In genomic region chr4:134930684-134931481, GRCm38 (mm10) we compare ENCODE assay signal across 8 mouse cellular contexts. TPM values are rescaled to one million over a fixed set of nuclear protein-coding genes. Genes with fewer than 3 reads are reported as not detected.
A peak's percentile ranks its signal among the peaks of the same experiment; 100 is the strongest.
DNase-seq lines count a peak whose midpoint lies in the region; ATAC-seq and TF ChIP-seq lines count a peak whose summit lies in the region.

Gene Syf2 (plus strand): TSS chr4:134930898.

- under 1% methylated on average over 68 of the region's 68 CpGs for WGBS in hindbrain, postnatal 0 days

- H3K27ac ChIP-seq in gastrocnemius, adult 2 months = peak within 1 kb of the TSS; percentile 93
- H3K27ac ChIP-seq in hindbrain, postnatal 0 days = peak within 1 kb of the TSS; percentile 82
- peak within 1 kb of the TSS; percentile 93 for H3K27ac ChIP-seq in left cerebral cortex, adult 2 months

- H3K9ac ChIP-seq in hindbrain, postnatal 0 days (replicated peaks; ENCODE audit: low read length) = peak within 1 kb of the TSS; percentile 77

- TF ChIP-seq CTCF in gastrocnemius, adult 2 months (IDR thresholded peaks at IDR 0.05) = no peak
- TF ChIP-seq CTCF in hindbrain, postnatal 0 days (IDR thresholded peaks at IDR 0.05; ENCODE audit: low read depth) = no peak
- no peak for TF ChIP-seq CTCF in left cerebral cortex, adult 2 months (IDR thresholded peaks at IDR 0.05)

- peak within 1 kb of the TSS; percentile 96 for H3K4me2 ChIP-seq in hindbrain, postnatal 0 days (ENCODE audit: low read depth, low read length)

- no peaks in the 10 kb centered on the region for H3K9me3 ChIP-seq in hindbrain, postnatal 0 days (ENCODE audit: low read length)

- DNase-seq in WW6 (ENCODE audit: low read depth, low spot score) = peak; percentile 88
- DNase-seq in cerebellum, postnatal 4 days (ENCODE audit: low spot score in 2 of 2) = peak; percentile 86 to 94
- peak; percentile 97 for DNase-seq in gastrocnemius, adult 2 months
- DNase-seq in hindbrain, postnatal 0 days (ENCODE audit: low spot score) = peak; percentile 99
- peak; percentile 91 to 93 for DNase-seq in left cerebral cortex, adult 2 months (ENCODE audit: extremely low spot score in 1 of 2, low spot score in 2 of 2)
- DNase-seq in right cerebral cortex, adult 2 months (ENCODE audit: low spot score in 2 of 2) = peak; percentile 94 to 95
- DNase-seq in urinary bladder, postnatal 14 days (ENCODE audit: low spot score) = peak; percentile 96

- no peaks in the 10 kb centered on the region for H3K27me3 ChIP-seq in hindbrain, postnatal 0 days (ENCODE audit: insufficient read depth, low read length)

- H3K36me3 ChIP-seq in hindbrain, postnatal 0 days (ENCODE audit: insufficient read depth, low read length) = peaks cover 48% of the 10 kb centered on the region

- H3K4me3 ChIP-seq in gastrocnemius, adult 2 months = peak within 1 kb of the TSS; percentile 93
- peak within 1 kb of the TSS; percentile 89 for H3K4me3 ChIP-seq in hindbrain, postnatal 0 days (ENCODE audit: low read length)
- peak within 1 kb of the TSS; percentile 89 for H3K4me3 ChIP-seq in left cerebral cortex, adult 2 months

- peaks cover 4% of the 10 kb centered on the region; the same call in 1 of the 2 replicates for H3K4me1 ChIP-seq in hindbrain, postnatal 0 days (ENCODE audit: insufficient read depth, low read length)

- intact Hi-C loops in gastrocnemius, adult 2 months (cut with DNase I) = no loop called here
- intact Hi-C loops in left cerebral cortex, adult 2 months (cut with DNase I) = no loop called here

- ATAC-seq in hindbrain, postnatal 0 days = peak; percentile 97
- peak; percentile 84 for ATAC-seq in megakaryocyte, adult 5-6 weeks (ENCODE audit: poor library complexity, severe bottlenecking)

RNA-seq across cellular contexts. Expression of gene Syf2, which starts in this region (rescaled TPM):
- total RNA-seq in gastrocnemius, adult 2 months (2021) = 10 to 100 TPM; 39.5 to 40.9 TPM
- 19.2 and 35.0 TPM in 2 replicates for total RNA-seq in hindbrain, postnatal 0 days (2014; rRNA removed)
- polyA plus RNA-seq in hindbrain, postnatal 0 days (2015; fragmentation: Nextera tagmentation; extraction: Ambion mirVana) = 70.7 and 80.4 TPM in 2 replicates
- total RNA-seq in left cerebral cortex, adult 2 months (2021) = 10 to 100 TPM; 53.9 to 58.7 TPM
- total RNA-seq in megakaryocyte, adult 5-6 weeks (2015) = 81.7 and 89.6 TPM in 2 replicates
- 286 and 343 TPM in 2 replicates for total RNA-seq in megakaryocyte, adult 5-6 weeks (2017)

Comparison
In these comparisons a context has a peak if more than half of its experiments do, and no peak if none do; other contexts are left out.
1. Peak in every context shown above with its lines: DNase-seq, ATAC-seq, H3K4me3 ChIP-seq and H3K27ac ChIP-seq.